Mouse (Mus musculus) cerebellum, adult 2 months (tissue): ENCODE measurements around the gene Glo1.

Experiments
- CTCF ChIP-seq: fragments of 200-500 bp; IDR thresholded peaks from 2 replicates; pipeline ENCODE4 v1.5.1; 2011; ENCODE audit warnings: low read depth, mild to moderate bottlenecking, control low read depth, low read length, moderate library complexity, borderline replicate concordance; ENCODE audit not compliant: insufficient read depth
- POLR2A ChIP-seq: fragments of 200-500 bp; IDR thresholded peaks from 2 replicates; pipeline ENCODE4 v1.6.1; 2011; ENCODE audit warnings: low read length, control low read depth, borderline replicate concordance; ENCODE audit not compliant: insufficient read depth

DNA sequence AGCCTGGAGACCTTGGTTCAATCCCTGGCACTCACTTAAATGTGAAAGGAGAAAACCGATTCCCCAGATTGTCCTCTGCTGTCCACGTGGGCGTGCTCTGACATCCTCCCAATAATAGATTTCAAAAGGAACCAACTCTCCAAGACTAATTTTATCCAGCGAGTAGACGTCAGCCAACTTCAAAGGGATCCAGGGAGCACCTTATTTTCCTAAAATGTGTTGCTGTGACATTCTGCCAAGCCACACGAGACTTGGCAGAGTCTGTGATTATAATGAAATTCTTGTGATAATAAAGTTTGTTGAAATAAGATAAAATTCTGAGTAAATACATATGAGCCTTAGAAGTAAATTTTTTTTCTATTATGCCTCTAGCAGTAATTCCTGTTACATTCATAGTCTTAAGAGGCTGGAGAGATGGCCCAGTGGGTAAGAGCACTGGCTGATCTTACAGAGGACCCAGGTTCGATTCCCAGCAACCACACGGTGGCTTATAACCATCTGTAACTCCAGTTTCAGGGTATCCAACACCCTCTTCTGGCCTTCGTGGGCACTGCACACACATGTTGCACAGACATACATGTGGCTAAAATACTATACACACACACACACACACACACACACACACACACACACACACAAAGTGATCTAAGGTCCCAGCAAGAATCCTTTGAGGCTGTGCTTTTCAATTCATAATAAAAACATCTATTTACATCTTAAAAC is 48.5 kb upstream of the Glo1 start:
- TF ChIP-seq CTCF (no peak), POLR2A (no peak)
